In genomic region chr2:109706524-109706923, GRCm38 (mm10) we compare ENCODE assay signal across 17 mouse cellular contexts. TPM values are rescaled to one million over a fixed set of nuclear protein-coding genes. Genes with fewer than 3 reads are reported as not detected.
DNase-seq lines count a peak whose midpoint lies in the region.
"Had no signal": no experiment of that assay in that cellular context is flagged by ENCODE, and none has a peak within 500 bp of the region (broad histone marks: within the 10 kb centered on the region; RNA-seq: fewer than 3 reads in every experiment).

No protein-coding gene starts in this region.

- DNase-seq in kidney, postnatal 36 days: peak; percentile 11
- no peak for DNase-seq in kidney, adult 18-20 months
- peak; percentile 19 for DNase-seq in cerebellum, adult 8-10 months
- peak; percentile 15 to 17 for DNase-seq in cerebellum, postnatal 25 days
- no peak for DNase-seq in frontal cortex, adult 2 months (ENCODE audit: extremely low spot score in 1 of 2, low spot score in 1 of 2)
- DNase-seq in thymus, postnatal 36 days: no peak
- DNase-seq: adrenal gland, postnatal 25 days; B cell, adult 2 months; forebrain, postnatal 0 days; gastrocnemius, postnatal 10 days; heart, postnatal 36 days; kidney, postnatal 4 days; layer of hippocampus, postnatal 36 days; left cerebral cortex, postnatal 4 days; liver, postnatal 0 days; lung, postnatal 36 days; spleen, adult 18-20 months had no signal

RNA-seq across cellular contexts. Expression of gene Bdnf, which starts 32.0 kb away (rescaled TPM):
- polyA plus RNA-seq in frontal cortex, adult 2 months (2012; rRNA removed): 8.2 and 8.8 TPM in 2 replicates

Comparison
In these comparisons a context has a peak if more than half of its experiments do, and no peak if none do; other contexts are left out.
1. DNase-seq: peak in kidney, postnatal 36 days (2 of 2), cerebellum, adult 8-10 months (single experiment) and cerebellum, postnatal 25 days (2 of 2); none in kidney, adult 18-20 months (single experiment), frontal cortex, adult 2 months (0 of 2) and thymus, postnatal 36 days (0 of 2).